Mouse (Mus musculus): ENCODE results near the gene Tm6sf1.

DNA sequence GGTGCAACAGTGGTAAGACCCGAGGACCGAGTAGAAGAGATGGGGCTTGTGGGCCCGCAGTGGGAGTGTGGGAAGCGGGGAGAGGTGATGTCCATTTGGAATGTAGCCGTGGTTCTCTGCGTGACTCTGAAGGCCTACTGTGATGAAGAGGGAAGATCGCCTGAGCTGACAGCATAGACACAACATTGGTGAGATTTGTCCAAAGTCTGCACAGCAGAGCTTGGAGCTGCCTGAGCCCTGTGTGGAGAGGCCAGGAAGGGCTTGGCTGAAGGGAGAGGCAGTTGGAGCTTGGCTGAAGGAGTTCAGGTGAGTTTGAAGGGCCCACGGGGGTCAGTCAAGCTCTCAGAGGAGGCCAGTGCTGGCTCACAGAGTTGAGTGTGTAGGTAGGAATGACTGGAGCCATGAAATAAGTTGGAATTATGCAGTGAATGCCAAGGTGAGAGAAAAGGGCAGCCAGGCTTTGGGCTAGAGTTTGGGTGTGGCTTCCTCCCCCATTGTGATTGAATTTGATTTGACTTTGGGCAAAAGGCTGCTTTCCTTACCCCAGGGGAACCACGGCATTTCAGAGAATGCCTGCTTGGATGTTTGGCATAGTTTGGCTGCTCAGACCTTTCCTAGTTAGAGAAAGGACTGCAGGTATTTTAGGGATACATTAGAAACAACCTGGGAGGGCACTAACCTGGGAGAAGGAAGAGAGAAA lies 8.6 kb downstream of the Tm6sf1 start:
- TF ChIP-seq CTCF (IDR thresholded peaks at IDR 0.05; ENCODE audit: extremely low read depth, insufficient read depth, insufficient read length, insufficient replicate concordance) (no peak), POLR2A (IDR thresholded peaks at IDR 0.05; ENCODE audit: low read depth, low read length) (no peak)
